Mouse (Mus musculus): Measurements from ENCODE around the gene Tlcd2. TPM values are rescaled to one million over a fixed set of nuclear protein-coding genes. Genes with fewer than 3 reads are reported as not detected.

Gene Tlcd2
- polyA plus RNA-seq, 1 experiment from 2014 or later = 24.2 TPM

- TF ChIP-seq CTCF (IDR thresholded peaks at IDR 0.05; ENCODE audit: low read depth) = no peak
Observed at GRCm38 (mm10) chr11:75438194-75438593, 23.3 kb upstream of the Tlcd2 start.

GRCm38 (mm10) chr11:75438804-75439203 lies 22.7 kb upstream of the Tlcd2 start:
- Histone ChIP-seq H3K27ac (ENCODE audit: low read depth) (no peak overlapping the region), H3K4me1 (ENCODE audit: insufficient read depth) (no peaks in the 10 kb centered on the region), H3K9me3 (ENCODE audit: low read depth, low read length) (peaks cover 5% of the 10 kb centered on the region; the same call in 1 of the 2 replicates), H3K36me3 (ENCODE audit: insufficient read depth) (no peaks in the 10 kb centered on the region), H3K4me3 (ENCODE audit: low read depth, low read length) (no peak overlapping the region), H3K9ac (no peak overlapping the region), H3K27me3 (ENCODE audit: insufficient read depth, low read length) (no peaks in the 10 kb centered on the region), H3K4me2 (no peak overlapping the region)
- 95% methylated on average over 3 of the region's 3 CpGs for WGBS
- ATAC-seq (ENCODE audit: insufficient read depth) = no peak
- no peak for DNase-seq
- no peak for TF ChIP-seq CTCF (IDR thresholded peaks at IDR 0.05; ENCODE audit: low read depth)

More at GRCm38 (mm10) chr11:75438194-75438593, 23.3 kb upstream of the Tlcd2 start:
- Histone ChIP-seq H3K4me3 (ENCODE audit: low read depth, low read length) (no peak overlapping the region), H3K4me1 (ENCODE audit: insufficient read depth) (no peaks in the 10 kb centered on the region), H3K4me2 (no peak overlapping the region), H3K9me3 (ENCODE audit: low read depth, low read length) (peaks cover 5% of the 10 kb centered on the region; the same call in 1 of the 2 replicates), H3K36me3 (ENCODE audit: insufficient read depth) (no peaks in the 10 kb centered on the region), H3K9ac (no peak overlapping the region), H3K27me3 (ENCODE audit: insufficient read depth, low read length) (no peaks in the 10 kb centered on the region), H3K27ac (ENCODE audit: low read depth) (no peak overlapping the region)
- no peak for DNase-seq
- ATAC-seq (ENCODE audit: insufficient read depth) = no peak
- 73% methylated on average over 13 of the region's 13 CpGs for WGBS

- Histone ChIP-seq H3K27ac (ENCODE audit: low read depth) (no peak within 1 kb of the TSS), H3K4me3 (ENCODE audit: low read depth, low read length) (no peak within 1 kb of the TSS), H3K27me3 (ENCODE audit: insufficient read depth, low read length) (no peaks in the 10 kb centered on the region), H3K36me3 (ENCODE audit: insufficient read depth) (0 out of 2 replicates have a peak, but pooled peaks cover 5% of the 10 kb centered on the region), H3K4me1 (ENCODE audit: insufficient read depth) (no peaks in the 10 kb centered on the region), H3K9ac (no peak within 1 kb of the TSS), H3K9me3 (ENCODE audit: low read depth, low read length) (peaks cover under 1% of the 10 kb centered on the region; the same call in 1 of the 2 replicates), H3K4me2 (no peak within 1 kb of the TSS)
- TF ChIP-seq CTCF (IDR thresholded peaks at IDR 0.05; ENCODE audit: low read depth) = no peak
- ATAC-seq (ENCODE audit: insufficient read depth) (no peak), DNase-seq (no peak)
- WGBS = 66% methylated on average over 6 of the region's 6 CpGs
Observed at GRCm38 (mm10) chr11:75439363-75439762, 22.2 kb upstream of the Tlcd2 start, which contains the start of gene Serpinf2. Gene Serpinf2 (minus strand): TSS chr11:75439591.

GRCm38 (mm10) chr11:75439951-75440350 lies 21.6 kb upstream of the Tlcd2 start:
- no peak for TF ChIP-seq CTCF (IDR thresholded peaks at IDR 0.05; ENCODE audit: low read depth)
- H3K4me1 ChIP-seq (ENCODE audit: insufficient read depth) = no peaks in the 10 kb centered on the region
- H3K36me3 ChIP-seq (ENCODE audit: insufficient read depth) = 0 out of 2 replicates have a peak, but pooled peaks cover 9% of the 10 kb centered on the region
- H3K9me3 ChIP-seq (ENCODE audit: low read depth, low read length) = no peaks in the 10 kb centered on the region
- no peak overlapping the region for H3K9ac ChIP-seq
- no peaks in the 10 kb centered on the region for H3K27me3 ChIP-seq (ENCODE audit: insufficient read depth, low read length)
- WGBS = 78% methylated on average over 3 of the region's 3 CpGs
- no peak for DNase-seq
- no peak overlapping the region for H3K4me2 ChIP-seq
- ATAC-seq (ENCODE audit: insufficient read depth) = no peak
- no peak overlapping the region for H3K4me3 ChIP-seq (ENCODE audit: low read depth, low read length)
- no peak overlapping the region for H3K27ac ChIP-seq (ENCODE audit: low read depth)

- ATAC-seq (ENCODE audit: insufficient read depth) = no peak
- H3K9ac ChIP-seq = no peak overlapping the region
- DNase-seq = no peak
- no peak overlapping the region for H3K27ac ChIP-seq (ENCODE audit: low read depth)
- TF ChIP-seq CTCF (IDR thresholded peaks at IDR 0.05; ENCODE audit: low read depth) = no peak
- H3K4me3 ChIP-seq (ENCODE audit: low read depth, low read length) = no peak overlapping the region
- WGBS = 77% methylated on average over 7 of the region's 7 CpGs
- 0 out of 2 replicates have a peak, but pooled peaks cover 9% of the 10 kb centered on the region for H3K36me3 ChIP-seq (ENCODE audit: insufficient read depth)
- H3K4me1 ChIP-seq (ENCODE audit: insufficient read depth) = no peaks in the 10 kb centered on the region
- H3K27me3 ChIP-seq (ENCODE audit: insufficient read depth, low read length) = no peaks in the 10 kb centered on the region
- H3K4me2 ChIP-seq = no peak overlapping the region
- H3K9me3 ChIP-seq (ENCODE audit: low read depth, low read length) = no peaks in the 10 kb centered on the region
Observed at GRCm38 (mm10) chr11:75441034-75441433, 20.5 kb upstream of the Tlcd2 start.

- DNase-seq (no peak), ATAC-seq (ENCODE audit: insufficient read depth) (no peak)
- 86% methylated on average over 16 of the region's 16 CpGs for WGBS
- Histone ChIP-seq H3K36me3 (ENCODE audit: insufficient read depth) (0 out of 2 replicates have a peak, but pooled peaks cover 9% of the 10 kb centered on the region), H3K4me2 (no peak overlapping the region), H3K27ac (ENCODE audit: low read depth) (no peak overlapping the region), H3K4me1 (ENCODE audit: insufficient read depth) (no peaks in the 10 kb centered on the region), H3K9me3 (ENCODE audit: low read depth, low read length) (no peaks in the 10 kb centered on the region), H3K4me3 (ENCODE audit: low read depth, low read length) (no peak overlapping the region), H3K9ac (no peak overlapping the region), H3K27me3 (ENCODE audit: insufficient read depth, low read length) (no peaks in the 10 kb centered on the region)
- no peak for TF ChIP-seq CTCF (IDR thresholded peaks at IDR 0.05; ENCODE audit: low read depth)
Observed at GRCm38 (mm10) chr11:75441601-75442000, 19.9 kb upstream of the Tlcd2 start.

GRCm38 (mm10) chr11:75443711-75444110 lies 17.8 kb upstream of the Tlcd2 start:
- no peak for ATAC-seq (ENCODE audit: insufficient read depth)
- TF ChIP-seq CTCF (IDR thresholded peaks at IDR 0.05; ENCODE audit: low read depth) = no peak
- DNase-seq = no peak

More at GRCm38 (mm10) chr11:75443711-75444110, 17.8 kb upstream of the Tlcd2 start:
- Histone ChIP-seq H3K4me3 (ENCODE audit: low read depth, low read length) (no peak overlapping the region), H3K9ac (no peak overlapping the region), H3K36me3 (ENCODE audit: insufficient read depth) (peaks cover 21% of the 10 kb centered on the region; the same call in 1 of the 2 replicates), H3K27me3 (ENCODE audit: insufficient read depth, low read length) (no peaks in the 10 kb centered on the region), H3K27ac (ENCODE audit: low read depth) (no peak overlapping the region), H3K4me2 (no peak overlapping the region), H3K9me3 (ENCODE audit: low read depth, low read length) (no peaks in the 10 kb centered on the region), H3K4me1 (ENCODE audit: insufficient read depth) (no peaks in the 10 kb centered on the region)
- WGBS = 56% methylated on average over 8 of the region's 8 CpGs

All from lung, embryonic 14.5 days (tissue).